Comparison of ENCODE assay signal across 8 mouse cellular contexts in genomic region chrX:159264681-159265080, GRCm38 (mm10). TPM values are rescaled to one million over a fixed set of nuclear protein-coding genes. Genes with fewer than 3 reads are reported as not detected.
DNase-seq lines count a peak whose midpoint lies in the region; ATAC-seq and TF ChIP-seq lines count a peak whose summit lies in the region.

No protein-coding gene starts in this region.

- no peak for ATAC-seq in liver, embryonic 11.5 days (replicated peaks; ENCODE audit: low FRiP score)
- ATAC-seq in liver, postnatal 0 days, result no peak

- DNase-seq in adrenal gland, postnatal 14 days, result peak; percentile 31
- DNase-seq in adrenal gland, postnatal 4 days (ENCODE audit: low spot score in 2 of 2), result no peak
- peak; percentile 14 for DNase-seq in liver, adult 2 months (ENCODE audit: extremely low read depth, low read depth, low spot score)
- no peak for DNase-seq in liver, embryonic 11.5 days (ENCODE audit: low spot score)
- peak; percentile 14 for DNase-seq in liver, postnatal 0 days
- DNase-seq in thymus, adult 2 months, result peak; percentile 30
- DNase-seq in urinary bladder, adult 2 months (ENCODE audit: low spot score), result no peak
- DNase-seq in frontal cortex, adult 2 months (ENCODE audit: extremely low spot score in 1 of 2, low spot score in 1 of 2), result no peak

- WGBS in liver, adult 2 months, result 70% methylated on average over 3 of the region's 3 CpGs
- 42% methylated on average over 3 of the region's 3 CpGs for WGBS in liver, embryonic 11.5 days
- 44% methylated on average over 3 of the region's 3 CpGs for WGBS in liver, postnatal 0 days (ENCODE audit: insufficient replicate concordance)
- 74% methylated on average over 3 of the region's 3 CpGs for WGBS in thymus, adult 2 months

- no peak overlapping the region for H3K4me2 ChIP-seq in liver, embryonic 11.5 days
- H3K4me2 ChIP-seq in liver, postnatal 0 days (ENCODE audit: low read depth, low read length), result no peak overlapping the region

- H3K36me3 ChIP-seq in liver, adult 2 months (ENCODE audit: control insufficient read depth, insufficient read depth, low read length), result no peaks in the 10 kb centered on the region
- no peaks in the 10 kb centered on the region for H3K36me3 ChIP-seq in liver, embryonic 11.5 days (ENCODE audit: control insufficient read depth, insufficient read depth, low read length)
- no peaks in the 10 kb centered on the region for H3K36me3 ChIP-seq in liver, postnatal 0 days (replicated peaks; ENCODE audit: insufficient read depth, low read length)
- no peaks in the 10 kb centered on the region for H3K36me3 ChIP-seq in thymus, adult 2 months (ENCODE audit: control insufficient read depth, insufficient read depth, low read length)

- H3K27me3 ChIP-seq in liver, adult 2 months (ENCODE audit: control insufficient read depth, insufficient read depth, low read length), result no peaks in the 10 kb centered on the region
- no peaks in the 10 kb centered on the region for H3K27me3 ChIP-seq in liver, embryonic 11.5 days (replicated peaks; ENCODE audit: control insufficient read depth, insufficient read depth, low read length)
- no peaks in the 10 kb centered on the region for H3K27me3 ChIP-seq in liver, postnatal 0 days (ENCODE audit: insufficient read depth, low read length)
- H3K27me3 ChIP-seq in thymus, adult 2 months (ENCODE audit: control insufficient read depth, insufficient read depth, low read length), result no peaks in the 10 kb centered on the region

- H3K79me2 ChIP-seq in liver, adult 2 months (ENCODE audit: control insufficient read depth, insufficient read depth, low read length), result no peaks in the 10 kb centered on the region

- peak; percentile 66 for TF ChIP-seq CTCF in liver, adult 2 months (IDR thresholded peaks at IDR 0.05; ENCODE audit: low read depth, low read length)
- TF ChIP-seq CTCF in liver, postnatal 0 days (IDR thresholded peaks at IDR 0.05; ENCODE audit: low read depth), result peak; percentile 66
- no peak for TF ChIP-seq CTCF in thymus, adult 2 months (IDR thresholded peaks at IDR 0.05; ENCODE audit: borderline replicate concordance, control insufficient read depth, extremely low read depth, insufficient read depth, low read length, poor library complexity)

- TF ChIP-seq POLR2A in liver, adult 2 months (IDR thresholded peaks at IDR 0.05; ENCODE audit: extremely low read depth, insufficient read depth, low read length), result no peak
- no peak for TF ChIP-seq POLR2A in thymus, adult 2 months (IDR thresholded peaks at IDR 0.05; ENCODE audit: control insufficient read depth, extremely low read depth, insufficient read depth, low read length, poor library complexity)

- no peak overlapping the region for H3K4me3 ChIP-seq in liver, adult 2 months (ENCODE audit: insufficient read depth, low read depth, low read length)
- H3K4me3 ChIP-seq in liver, embryonic 11.5 days (ENCODE audit: low read depth, low read length), result no peak overlapping the region
- H3K4me3 ChIP-seq in liver, postnatal 0 days (ENCODE audit: low read depth, low read length), result no peak overlapping the region
- H3K4me3 ChIP-seq in thymus, adult 2 months (ENCODE audit: control insufficient read depth, insufficient read depth, low read length), result no peak overlapping the region

- no peak for TF ChIP-seq EP300 in liver, postnatal 0 days (IDR thresholded peaks at IDR 0.05; ENCODE audit: low read depth)

- H3K9ac ChIP-seq in liver, adult 2 months (ENCODE audit: low read depth, low read length), result no peak overlapping the region
- H3K9ac ChIP-seq in liver, embryonic 11.5 days (ENCODE audit: low read depth, low read length), result no peak overlapping the region
- no peak overlapping the region for H3K9ac ChIP-seq in liver, postnatal 0 days (replicated peaks)

- no peak overlapping the region for H3K27ac ChIP-seq in liver, adult 2 months (replicated peaks; ENCODE audit: insufficient read depth, low read depth, low read length)
- H3K27ac ChIP-seq in liver, embryonic 11.5 days (ENCODE audit: low read depth, low read length), result no peak overlapping the region
- no peak overlapping the region for H3K27ac ChIP-seq in liver, postnatal 0 days (ENCODE audit: low read depth)
- H3K27ac ChIP-seq in thymus, adult 2 months (ENCODE audit: control insufficient read depth, insufficient read depth, low read length), result no peak overlapping the region

- no peaks in the 10 kb centered on the region for H3K4me1 ChIP-seq in liver, adult 2 months (ENCODE audit: control insufficient read depth, insufficient read depth, low read length)
- no peaks in the 10 kb centered on the region for H3K4me1 ChIP-seq in liver, embryonic 11.5 days (replicated peaks; ENCODE audit: control insufficient read depth, insufficient read depth, low read length)
- H3K4me1 ChIP-seq in liver, postnatal 0 days (ENCODE audit: insufficient read depth), result no peaks in the 10 kb centered on the region
- no peaks in the 10 kb centered on the region for H3K4me1 ChIP-seq in thymus, adult 2 months (replicated peaks; ENCODE audit: control insufficient read depth, insufficient read depth, low read length)

- no peaks in the 10 kb centered on the region for H3K9me3 ChIP-seq in liver, embryonic 11.5 days (ENCODE audit: control insufficient read depth, low read length)
- no peaks in the 10 kb centered on the region for H3K9me3 ChIP-seq in liver, postnatal 0 days (ENCODE audit: low read length)

RNA-seq across cellular contexts. Expression of gene Rps6ka3, which starts 54.6 kb away (rescaled TPM):
- 62.6 and 64.2 TPM in 2 replicates for total RNA-seq in adrenal gland, postnatal 14 days (2021)
- 10 to 100 TPM; 58.0 to 59.7 TPM for total RNA-seq in adrenal gland, postnatal 4 days (2021)
- 6.8 and 7.4 TPM in 2 replicates for total RNA-seq in liver, adult 2 months (2014; rRNA removed)
- 1.8 and 3.0 TPM in 2 replicates for polyA plus RNA-seq in liver, adult 2 months (2012; rRNA removed)
- 5.1 and 5.8 TPM in 2 replicates for polyA plus RNA-seq in liver, embryonic 11.5 days (2014; fragmentation: Nextera tagmentation; extraction: Ambion mirVana)
- polyA plus RNA-seq in liver, postnatal 0 days (2015; fragmentation: Nextera tagmentation; extraction: Ambion mirVana), result 1.3 and 1.7 TPM in 2 replicates
- polyA plus RNA-seq in thymus, adult 2 months (2012; rRNA removed), result 26.9 and 27.5 TPM in 2 replicates
- 18.9 and 22.7 TPM in 2 replicates for polyA plus RNA-seq in urinary bladder, adult 2 months (2012; rRNA removed)
- 23.1 and 23.6 TPM in 2 replicates for polyA plus RNA-seq in frontal cortex, adult 2 months (2012; rRNA removed)

Comparison
In these comparisons a context has a peak if more than half of its experiments do, and no peak if none do; other contexts are left out.
1. DNase-seq: peak in adrenal gland, postnatal 14 days (single experiment), liver, adult 2 months (single experiment), liver, postnatal 0 days (single experiment) and thymus, adult 2 months (single experiment); none in adrenal gland, postnatal 4 days (0 of 2), liver, embryonic 11.5 days (single experiment), urinary bladder, adult 2 months (single experiment) and frontal cortex, adult 2 months (0 of 2).